Mouse (Mus musculus): ENCODE measurements around the gene Slc25a15. TPM values are rescaled to one million over a fixed set of nuclear protein-coding genes. Genes with fewer than 3 reads are reported as not detected.

The Slc25a15 gene
- 1.4 and 1.5 TPM in 2 replicates for polyA plus RNA-seq (2012; rRNA removed)

GRCm38 (mm10) chr8:22398142-22398951 lies at the start of gene Slc25a15:
Gene Slc25a15 (minus strand): TSS chr8:22398597.
- no peaks in the 10 kb centered on the region; the same call in 1 of the 2 replicates for H3K36me3 ChIP-seq (ENCODE audit: control insufficient read depth, insufficient read depth, low read length)
- H3K4me3 ChIP-seq (ENCODE audit: extremely low read depth, insufficient read depth, insufficient read length): peak within 1 kb of the TSS; percentile 75
- H3K27me3 ChIP-seq (ENCODE audit: control insufficient read depth, insufficient read depth, low read length): no peaks in the 10 kb centered on the region
- H3K27ac ChIP-seq (ENCODE audit: insufficient read depth, low read length): peak within 1 kb of the TSS; percentile 19; the same call in 1 of the 2 replicates
- WGBS: 1% methylated on average over 76 of the region's 77 CpGs
- DNase-seq (ENCODE audit: low read depth in 1 of 2, low spot score in 2 of 2): peak; percentile 63 to 84
- no peaks in the 10 kb centered on the region for H3K4me1 ChIP-seq (ENCODE audit: control insufficient read depth, insufficient read depth, insufficient read length)
- peak; percentile 96 for TF ChIP-seq POLR2A (IDR thresholded peaks at IDR 0.05; ENCODE audit: low read depth, low read length)
- no peak for TF ChIP-seq CTCF (IDR thresholded peaks at IDR 0.05; ENCODE audit: extremely low read depth, insufficient read depth, insufficient read length, insufficient replicate concordance)

GRCm38 (mm10) chr8:22411971-22412370 lies 13.6 kb upstream of the Slc25a15 start:
- TF ChIP-seq CTCF (IDR thresholded peaks at IDR 0.05; ENCODE audit: extremely low read depth, insufficient read depth, insufficient read length, insufficient replicate concordance) (no peak), POLR2A (IDR thresholded peaks at IDR 0.05; ENCODE audit: low read depth, low read length) (no peak)
- peaks cover 3% of the 10 kb centered on the region; the same call in 1 of the 2 replicates for H3K4me1 ChIP-seq (ENCODE audit: control insufficient read depth, insufficient read depth, insufficient read length)
- no peaks in the 10 kb centered on the region for H3K27me3 ChIP-seq (ENCODE audit: control insufficient read depth, insufficient read depth, low read length)
- H3K36me3 ChIP-seq (ENCODE audit: control insufficient read depth, insufficient read depth, low read length): 0 out of 2 replicates have a peak, but pooled peaks cover 2% of the 10 kb centered on the region
- peak overlapping the region; percentile 78 for H3K4me3 ChIP-seq (ENCODE audit: extremely low read depth, insufficient read depth, insufficient read length)
- 21% methylated on average over 8 of the region's 8 CpGs for WGBS
- no peak overlapping the region for H3K27ac ChIP-seq (ENCODE audit: insufficient read depth, low read length)
- no peak for DNase-seq (ENCODE audit: low read depth in 1 of 2, low spot score in 2 of 2)

- under 1% methylated on average over 25 of the region's 25 CpGs for WGBS
- H3K4me1 ChIP-seq (ENCODE audit: control insufficient read depth, insufficient read depth, insufficient read length): peaks cover 3% of the 10 kb centered on the region; the same call in 1 of the 2 replicates
- TF ChIP-seq CTCF (IDR thresholded peaks at IDR 0.05; ENCODE audit: extremely low read depth, insufficient read depth, insufficient read length, insufficient replicate concordance) (no peak), POLR2A (IDR thresholded peaks at IDR 0.05; ENCODE audit: low read depth, low read length) (peak; percentile 26; the same call in 1 of the 2 replicates)
- peak within 1 kb of the TSS; percentile 78 for H3K4me3 ChIP-seq (ENCODE audit: extremely low read depth, insufficient read depth, insufficient read length)
- DNase-seq (ENCODE audit: low read depth in 1 of 2, low spot score in 2 of 2): peak; percentile 60 to 79
- H3K27ac ChIP-seq (ENCODE audit: insufficient read depth, low read length): peak within 1 kb of the TSS; percentile 53
- H3K27me3 ChIP-seq (ENCODE audit: control insufficient read depth, insufficient read depth, low read length): no peaks in the 10 kb centered on the region
- 0 out of 2 replicates have a peak, but pooled peaks cover 2% of the 10 kb centered on the region for H3K36me3 ChIP-seq (ENCODE audit: control insufficient read depth, insufficient read depth, low read length)
These were observed 12.9 kb upstream of the Slc25a15 start, which contains the start of gene Mrps31 for GRCm38 (mm10) chr8:22411282-22411702. Gene Mrps31 (plus strand): TSS chr8:22411361.

- no peaks in the 10 kb centered on the region for H3K27me3 ChIP-seq (ENCODE audit: control insufficient read depth, insufficient read depth, low read length)
- 14% methylated on average over 16 of the region's 16 CpGs for WGBS
- 0 out of 2 replicates have a peak, but pooled peaks cover 2% of the 10 kb centered on the region for H3K36me3 ChIP-seq (ENCODE audit: control insufficient read depth, insufficient read depth, low read length)
- H3K4me1 ChIP-seq (ENCODE audit: control insufficient read depth, insufficient read depth, insufficient read length): peaks cover 3% of the 10 kb centered on the region; the same call in 1 of the 2 replicates
- DNase-seq (ENCODE audit: low read depth in 1 of 2, low spot score in 2 of 2): no peak
- peak overlapping the region; percentile 78 for H3K4me3 ChIP-seq (ENCODE audit: extremely low read depth, insufficient read depth, insufficient read length)
- H3K27ac ChIP-seq (ENCODE audit: insufficient read depth, low read length): no peak overlapping the region; the same call in 1 of the 2 replicates
- TF ChIP-seq POLR2A (IDR thresholded peaks at IDR 0.05; ENCODE audit: low read depth, low read length) (no peak), CTCF (IDR thresholded peaks at IDR 0.05; ENCODE audit: extremely low read depth, insufficient read depth, insufficient read length, insufficient replicate concordance) (no peak)
These were observed 12.4 kb upstream of the Slc25a15 start for GRCm38 (mm10) chr8:22410688-22411281.

- no peak for TF ChIP-seq CTCF (IDR thresholded peaks at IDR 0.05; ENCODE audit: extremely low read depth, insufficient read depth, insufficient read length, insufficient replicate concordance)
- no peak for TF ChIP-seq POLR2A (IDR thresholded peaks at IDR 0.05; ENCODE audit: low read depth, low read length)
- Histone ChIP-seq H3K27me3 (ENCODE audit: control insufficient read depth, insufficient read depth, low read length) (no peaks in the 10 kb centered on the region), H3K4me3 (ENCODE audit: extremely low read depth, insufficient read depth, insufficient read length) (no peak overlapping the region), H3K4me1 (ENCODE audit: control insufficient read depth, insufficient read depth, insufficient read length) (no peaks in the 10 kb centered on the region), H3K36me3 (ENCODE audit: control insufficient read depth, insufficient read depth, low read length) (no peaks in the 10 kb centered on the region), H3K27ac (ENCODE audit: insufficient read depth, low read length) (no peak overlapping the region)
- WGBS: 3% methylated on average over 6 of the region's 6 CpGs
- DNase-seq (ENCODE audit: low read depth in 1 of 2, low spot score in 2 of 2): no peak
These were observed 7.3 kb upstream of the Slc25a15 start for GRCm38 (mm10) chr8:22405733-22406132.

- TF ChIP-seq CTCF (IDR thresholded peaks at IDR 0.05; ENCODE audit: extremely low read depth, insufficient read depth, insufficient read length, insufficient replicate concordance) (no peak), POLR2A (IDR thresholded peaks at IDR 0.05; ENCODE audit: low read depth, low read length) (no peak)
- H3K4me1 ChIP-seq (ENCODE audit: control insufficient read depth, insufficient read depth, insufficient read length): no peaks in the 10 kb centered on the region
- WGBS: 72% methylated on average over 2 of the region's 2 CpGs
- H3K4me3 ChIP-seq (ENCODE audit: extremely low read depth, insufficient read depth, insufficient read length): no peak overlapping the region
- H3K27me3 ChIP-seq (ENCODE audit: control insufficient read depth, insufficient read depth, low read length): no peaks in the 10 kb centered on the region
- no peak overlapping the region for H3K27ac ChIP-seq (ENCODE audit: insufficient read depth, low read length)
- H3K36me3 ChIP-seq (ENCODE audit: control insufficient read depth, insufficient read depth, low read length): no peaks in the 10 kb centered on the region
- no peak for DNase-seq (ENCODE audit: low read depth in 1 of 2, low spot score in 2 of 2)
These were observed 4.8 kb upstream of the Slc25a15 start for GRCm38 (mm10) chr8:22403235-22403634.

All from spleen, adult 2 months (tissue).